Mouse (Mus musculus) urinary bladder, postnatal 10 days (tissue): ENCODE data around the gene Mta3.
"Not testable (repeated sequence)": the region's sequence is repeated elsewhere in the genome, so short reads cannot be mapped to it uniquely, and the experiment has no call there.

Source experiments
- DNase-seq: peaks from one replicate; pipeline ENCODE4 v3.0.0; 2022; ENCODE audit warnings: low spot score

The Mta3 gene

GRCm38 (mm10) chr17:83708891-83709290 is 2.9 kb downstream of the Mta3 start:
- no peak for DNase-seq

GRCm38 (mm10) chr17:83709517-83709916 is 3.6 kb downstream of the Mta3 start:
- not testable (repeated sequence) for DNase-seq

GRCm38 (mm10) chr17:83710639-83711038 is 4.7 kb downstream of the Mta3 start:
- DNase-seq = no peak

GRCm38 (mm10) chr17:83712341-83712740 is 6.4 kb downstream of the Mta3 start:
- DNase-seq = no peak

GRCm38 (mm10) chr17:83720449-83720848 is 14.5 kb downstream of the Mta3 start:
- no peak for DNase-seq

GRCm38 (mm10) chr17:83721157-83721556 is 15.2 kb downstream of the Mta3 start:
- DNase-seq = no peak

GRCm38 (mm10) chr17:83723064-83723463 is 17.1 kb downstream of the Mta3 start:
- no peak for DNase-seq

GRCm38 (mm10) chr17:83726496-83726895 is 20.5 kb downstream of the Mta3 start:
- DNase-seq = no peak

- DNase-seq = no peak
Measured at GRCm38 (mm10) chr17:83727707-83728106, 21.7 kb downstream of the Mta3 start.

GRCm38 (mm10) chr17:83729029-83729428 is 23.1 kb downstream of the Mta3 start:
- DNase-seq = no peak

- no peak for DNase-seq
Measured at GRCm38 (mm10) chr17:83730123-83730522, 24.2 kb downstream of the Mta3 start.

- no peak for DNase-seq
Measured at GRCm38 (mm10) chr17:83732166-83732629, 26.2 kb downstream of the Mta3 start.

- DNase-seq = no peak
Measured at GRCm38 (mm10) chr17:83732801-83733200, 26.8 kb downstream of the Mta3 start.

GRCm38 (mm10) chr17:83736701-83737100 is 30.7 kb downstream of the Mta3 start:
- DNase-seq = no peak

GRCm38 (mm10) chr17:83737775-83738174 is 31.8 kb downstream of the Mta3 start:
- DNase-seq = no peak

- no peak for DNase-seq
Measured at GRCm38 (mm10) chr17:83740135-83740676, 34.2 kb downstream of the Mta3 start.

GRCm38 (mm10) chr17:83741243-83741642 is 35.3 kb downstream of the Mta3 start:
- no peak for DNase-seq

GRCm38 (mm10) chr17:83744231-83744824 is 38.4 kb downstream of the Mta3 start:
- DNase-seq = no peak

GRCm38 (mm10) chr17:83747405-83748160 is 41.6 kb downstream of the Mta3 start:
- no peak for DNase-seq

- DNase-seq = no peak
Measured at GRCm38 (mm10) chr17:83750216-83750950, 44.4 kb downstream of the Mta3 start.

- no peak for DNase-seq
Measured at GRCm38 (mm10) chr17:83753112-83753899, 47.3 kb downstream of the Mta3 start.

GRCm38 (mm10) chr17:83758096-83758495 is 52.1 kb downstream of the Mta3 start:
- no peak for DNase-seq
